Mouse (Mus musculus): ENCODE measurements at regions not wholly inside any gene's neighbourhood (a gene's known extent, or its start where the extent isn't known, plus 50 kb on each side); places are given as distances from the start of the nearest gene placed in this dataset.

GRCm38 (mm10) chr14:120560416-120560815 is 82.2 kb downstream of the Rap2a start:
- intact Hi-C loops (cut with DNase I) = no loop called here

DNA sequence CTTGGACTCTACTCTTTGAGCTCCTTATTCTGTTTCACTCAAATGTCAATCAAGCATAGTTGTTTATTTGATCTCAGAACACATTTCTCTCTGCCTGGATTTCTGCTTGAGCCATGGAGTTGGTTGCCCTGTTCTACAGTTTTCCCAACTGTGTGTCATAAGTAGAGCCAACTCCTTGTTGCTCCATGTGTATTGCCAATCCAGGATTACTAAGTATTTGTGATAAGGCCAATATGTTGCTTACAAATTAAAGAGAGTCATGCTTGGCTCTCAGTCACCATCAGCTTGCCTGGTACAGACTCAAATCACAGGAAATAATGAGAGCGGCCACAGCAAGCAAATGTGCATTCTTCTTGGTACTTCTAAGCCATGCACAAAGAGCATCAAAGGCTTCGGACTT is 82.7 kb downstream of the Rap2a start:
- intact Hi-C loops (cut with DNase I) = no loop called here
- no peak for DNase-seq (ENCODE audit: low spot score)

More at GRCm38 (mm10) chr14:120560416-120560815, 82.2 kb downstream of the Rap2a start:
- DNase-seq (ENCODE audit: low spot score) = no peak

GRCm38 (mm10) chr14:120566945-120567344 is 88.7 kb downstream of the Rap2a start:
- no peak for DNase-seq (ENCODE audit: low spot score)
- intact Hi-C loops (cut with DNase I) = no loop called here

DNA sequence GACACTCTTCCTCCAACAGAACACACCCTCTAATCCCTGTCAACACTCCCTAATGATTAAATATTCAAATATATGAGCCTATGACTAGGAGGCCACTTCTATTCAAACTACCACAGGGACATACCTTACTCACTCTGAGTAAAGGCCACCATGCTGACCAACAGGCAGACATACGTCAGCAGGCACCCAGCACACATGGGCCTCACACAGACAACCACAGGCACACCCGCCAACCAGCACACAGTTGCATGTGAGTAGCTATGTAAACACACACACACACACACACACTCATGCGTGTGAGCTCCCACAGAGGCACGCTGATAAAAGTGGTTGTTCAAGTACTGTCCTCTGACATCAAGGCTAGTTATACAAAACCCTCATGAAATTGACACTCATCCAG is 89.8 kb downstream of the Rap2a start:
- no peak for DNase-seq (ENCODE audit: low spot score)
- intact Hi-C loops (cut with DNase I) = no loop called here

- intact Hi-C loops (cut with DNase I) = no loop called here
- DNase-seq (ENCODE audit: low spot score) = no peak
Observed at GRCm38 (mm10) chr14:120572238-120572637, 94.0 kb downstream of the Rap2a start.

DNA sequence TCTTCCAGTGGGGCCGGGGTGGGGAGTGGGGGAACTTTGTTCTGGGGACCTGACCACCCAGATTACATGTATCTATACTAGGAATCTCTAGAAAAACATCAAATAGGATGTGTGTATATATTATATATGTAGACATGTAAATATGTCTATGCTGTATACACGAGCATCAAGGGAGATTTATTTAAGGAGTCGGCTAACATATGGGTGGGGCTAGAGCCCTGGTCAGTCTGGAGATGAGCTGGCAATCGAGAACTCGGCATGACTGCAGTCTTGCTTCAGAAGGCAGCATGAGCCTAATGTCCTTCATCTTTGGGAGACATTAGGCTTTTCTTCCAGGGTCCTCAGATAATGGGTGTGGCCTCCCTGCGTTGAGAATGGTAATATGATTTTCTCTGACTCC is 97.0 kb downstream of the Rap2a start:
- intact Hi-C loops (cut with DNase I) = no loop called here
- DNase-seq (ENCODE audit: low spot score) = no peak

DNA sequence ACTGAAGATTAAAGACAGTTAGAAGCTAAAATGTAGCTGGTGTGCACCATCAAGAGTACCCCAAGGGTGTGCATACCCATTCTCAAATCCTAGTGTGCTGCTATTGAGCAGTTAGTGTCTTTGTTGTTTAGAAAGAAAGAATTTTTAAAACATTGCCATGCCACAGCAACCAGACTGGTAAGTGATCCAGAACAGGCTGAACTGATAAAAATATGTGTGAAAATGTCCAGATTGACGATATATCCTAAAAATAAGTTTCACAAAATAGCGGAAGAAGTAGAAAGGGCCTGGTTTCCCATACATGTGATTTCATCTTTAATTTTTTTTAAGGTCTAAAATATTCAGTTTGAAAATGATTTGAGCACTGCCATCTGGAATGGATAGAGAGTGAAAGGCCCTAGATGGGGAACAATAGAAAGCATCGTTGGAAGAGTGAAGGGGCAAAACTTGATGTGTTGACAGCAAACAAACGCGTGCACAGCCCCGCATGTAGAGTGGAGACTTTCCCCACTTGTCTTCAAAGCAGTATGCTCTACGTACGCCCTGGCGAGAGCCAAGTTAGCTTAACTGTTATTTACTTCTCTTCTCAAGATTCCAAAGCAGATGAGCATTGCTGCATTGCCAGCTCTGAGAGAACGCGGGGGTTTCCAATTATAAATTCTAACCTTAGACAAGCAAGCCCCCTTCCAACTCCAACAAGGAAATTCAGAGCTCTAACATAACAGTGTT is 100.3 kb downstream of the Rap2a start:
- intact Hi-C loops (cut with DNase I) = no loop called here
- no peak for DNase-seq (ENCODE audit: low spot score)

GRCm38 (mm10) chr14:120583807-120584206 is 105.6 kb downstream of the Rap2a start:
- intact Hi-C loops (cut with DNase I) = no loop called here
- no peak for DNase-seq (ENCODE audit: low spot score)

GRCm38 (mm10) chr14:120592191-120592590 is 113.9 kb downstream of the Rap2a start:
- intact Hi-C loops (cut with DNase I) = no loop called here
- no peak for DNase-seq (ENCODE audit: low spot score)

- intact Hi-C loops (cut with DNase I) = no loop called here
- no peak for DNase-seq (ENCODE audit: low spot score)
Observed at GRCm38 (mm10) chr14:120600414-120600935, 122.2 kb downstream of the Rap2a start.

GRCm38 (mm10) chr14:120601510-120601909 is 123.3 kb downstream of the Rap2a start:
- no peak for DNase-seq (ENCODE audit: low spot score)
- intact Hi-C loops (cut with DNase I) = no loop called here

DNA sequence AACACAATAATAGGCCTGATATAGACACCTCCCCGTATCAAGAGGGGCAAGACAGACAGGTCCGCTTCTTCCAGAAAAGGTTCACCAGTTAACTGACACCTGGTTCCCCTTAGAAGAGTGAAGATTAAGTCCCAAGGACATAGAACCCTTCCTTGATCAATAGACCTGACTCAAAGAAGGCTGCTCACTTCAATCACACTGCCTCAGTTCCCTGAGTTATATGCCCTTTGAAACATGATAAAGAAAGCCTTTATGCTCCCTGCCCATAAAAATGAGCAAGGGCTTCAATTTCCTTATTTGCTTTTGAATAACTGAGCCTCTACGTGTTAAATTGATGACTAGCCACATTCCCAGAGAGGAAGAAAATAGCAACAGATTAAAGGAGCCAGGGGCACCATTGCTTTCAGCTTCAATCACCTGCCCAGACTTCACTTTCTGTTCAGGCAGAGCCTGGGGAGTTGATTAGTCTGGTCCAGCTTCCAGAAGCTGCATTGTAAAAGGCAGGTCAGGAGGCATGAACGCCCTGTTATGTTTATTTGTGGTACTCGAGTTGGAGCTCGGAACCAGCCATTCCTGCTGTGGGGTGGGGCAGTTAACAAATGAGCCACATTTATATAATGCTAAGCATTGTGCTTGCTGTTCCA is 125.7 kb downstream of the Rap2a start:
- no peak for DNase-seq (ENCODE audit: low spot score)
- intact Hi-C loops (cut with DNase I) = no loop called here

GRCm38 (mm10) chr14:120607801-120608200 is 129.6 kb downstream of the Rap2a start:
- no peak for DNase-seq (ENCODE audit: low spot score)
- intact Hi-C loops (cut with DNase I) = no loop called here

GRCm38 (mm10) chr14:120611311-120611710 is 133.1 kb downstream of the Rap2a start:
- DNase-seq (ENCODE audit: low spot score) = no peak
- intact Hi-C loops (cut with DNase I) = no loop called here

DNA sequence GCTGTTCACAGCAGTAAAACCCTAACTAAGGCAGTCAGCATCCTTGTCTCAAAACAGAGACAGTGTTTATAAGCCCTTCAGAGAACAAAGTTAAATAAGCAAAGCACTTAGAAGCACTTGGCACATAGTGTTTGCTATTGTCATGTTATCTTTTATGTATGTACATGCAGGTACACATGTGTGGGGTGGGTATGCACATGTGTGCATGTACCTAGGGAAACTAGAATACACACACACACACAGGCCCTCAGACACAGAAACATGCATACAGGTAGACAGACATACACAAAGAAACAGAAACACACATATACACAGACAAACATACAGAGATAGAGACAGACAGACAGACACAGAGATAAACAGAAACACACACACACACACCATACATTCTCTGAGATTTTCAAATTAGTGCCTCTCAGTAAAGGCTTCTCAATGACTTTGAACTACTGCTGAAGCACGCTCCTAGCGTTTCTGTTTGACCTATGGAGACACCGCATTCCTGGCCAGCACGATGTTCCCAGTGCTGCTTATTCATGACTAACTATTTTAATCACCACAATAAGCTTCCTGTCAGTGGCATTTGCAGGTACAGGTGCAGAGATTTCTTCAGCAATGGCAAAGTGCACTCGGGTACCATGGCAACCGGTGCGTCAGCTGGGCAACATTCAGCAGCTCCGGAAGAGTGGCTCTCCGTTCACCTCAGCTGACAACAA is 148.1 kb downstream of the Rap2a start:
- intact Hi-C loops (cut with DNase I) = no loop called here
- DNase-seq (ENCODE audit: low spot score) = no peak

GRCm38 (mm10) chr14:120626936-120627277 is 148.7 kb downstream of the Rap2a start:
- intact Hi-C loops (cut with DNase I) = no loop called here
- no peak for DNase-seq (ENCODE audit: low spot score)

- intact Hi-C loops (cut with DNase I) = no loop called here
- DNase-seq (ENCODE audit: low spot score) = no peak
Observed at GRCm38 (mm10) chr14:120632771-120633170, 154.5 kb downstream of the Rap2a start.

DNA sequence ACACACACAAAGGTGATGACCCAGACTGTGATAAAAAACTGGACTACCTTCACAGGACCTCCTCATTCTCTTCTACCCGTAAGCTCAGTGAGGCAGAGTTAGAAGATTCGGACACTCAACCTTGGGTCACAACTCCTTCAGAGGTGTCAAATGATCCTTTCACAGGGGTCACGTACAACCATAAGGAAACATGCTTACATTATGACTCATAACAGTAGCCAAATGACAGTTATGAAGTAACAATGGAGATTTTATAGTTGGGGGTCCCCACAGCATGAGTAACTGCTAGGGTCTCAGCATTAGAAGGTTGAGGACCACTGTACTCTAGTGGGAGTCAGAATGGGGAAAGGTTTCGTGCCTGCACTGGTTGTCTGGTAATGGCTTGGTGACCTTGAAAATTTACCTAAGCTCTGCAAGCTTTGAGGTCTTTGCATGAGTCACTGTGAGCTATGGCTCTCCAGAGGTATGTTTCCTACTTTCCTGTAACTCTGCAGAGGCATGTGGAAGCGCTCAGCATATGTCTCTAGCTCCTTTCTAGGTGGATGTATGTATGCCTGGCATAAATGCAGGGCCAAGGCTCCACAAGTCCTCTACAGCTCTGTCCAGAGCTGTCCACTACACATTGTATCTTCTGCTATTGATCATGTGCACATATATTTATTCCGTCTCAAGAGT is 158.6 kb downstream of the Rap2a start:
- intact Hi-C loops (cut with DNase I) = no loop called here
- DNase-seq (ENCODE audit: low spot score) = no peak

- DNase-seq (ENCODE audit: low spot score) = peak; percentile 8
- intact Hi-C loops (cut with DNase I) = no loop called here
Observed at GRCm38 (mm10) chr14:120637486-120638125, 159.4 kb downstream of the Rap2a start.

GRCm38 (mm10) chr14:120642591-120642990 is 164.3 kb downstream of the Rap2a start:
- DNase-seq (ENCODE audit: low spot score) = no peak
- intact Hi-C loops (cut with DNase I) = no loop called here

Data from heart, postnatal 25 days (tissue).